Mouse (Mus musculus) E14TG2a.4 (cell line): ENCODE data around the gene Prkn.

Experiments used
- CTCF ChIP-seq: conservative IDR thresholded peaks from 2 replicates; pipeline ENCODE4 v1.5.1; 2014; ENCODE audit warnings: low read length
- NANOG ChIP-seq: IDR thresholded peaks from 2 replicates; pipeline ENCODE4 v1.6.1; 2014; ENCODE audit warnings: borderline replicate concordance, low read length, mixed read lengths
- POU5F1 ChIP-seq: IDR thresholded peaks from 2 replicates; pipeline ENCODE4 v1.6.1; 2014; ENCODE audit warnings: low read length, borderline replicate concordance

DNA sequence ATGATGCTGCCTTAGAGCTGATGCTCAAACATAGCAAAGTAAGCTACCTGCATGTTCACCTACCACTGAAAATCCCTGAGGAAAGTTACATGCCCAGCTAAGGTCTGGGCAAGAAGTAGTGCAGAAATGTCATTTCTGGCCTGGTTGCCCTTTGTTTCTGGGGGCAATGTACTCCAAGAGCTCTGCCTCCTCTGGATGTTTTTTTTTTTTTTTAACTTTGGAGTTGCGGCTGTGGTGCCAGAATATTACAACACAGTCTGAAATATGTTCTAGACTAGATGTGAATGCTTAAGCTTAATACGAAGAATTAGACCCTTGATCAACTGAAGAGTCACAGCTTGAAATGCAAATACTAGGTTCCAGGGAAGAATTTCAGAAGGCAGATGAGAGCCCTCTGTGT, 911.1 kb downstream of the Prkn start:
- TF ChIP-seq CTCF (no peak), NANOG (no peak), POU5F1 (no peak)
